Mouse (Mus musculus) embryonic facial prominence, embryonic 12.5 days (tissue): ENCODE data around the gene Lrrc25. TPM values are rescaled to one million over a fixed set of nuclear protein-coding genes. Genes with fewer than 3 reads are reported as not detected.

Experiments used
- ATAC-seq: fragments of 200-750 bp; cut with Nextera tagmentation; 2 replicates; pipeline ENCODE4 v1.8.0; 2017; ENCODE audit not compliant: insufficient number of reproducible peaks, insufficient read depth, low FRiP score, low TSS enrichment
- H3K27ac ChIP-seq: fragments of 300-500 bp; sonication (generic); 2 replicates; pipeline ENCODE4 v1.5.1; 2016; ENCODE audit warnings: mild to moderate bottlenecking
- H3K27me3 ChIP-seq: fragments of 300-500 bp; sonication (generic); 2 replicates; pipeline ENCODE4 v1.6.1; 2016; ENCODE audit warnings: mild to moderate bottlenecking, moderate library complexity
- H3K36me3 ChIP-seq: fragments of 300-500 bp; sonication (generic); 2 replicates; pipeline ENCODE4 v1.6.1; 2016; ENCODE audit warnings: mild to moderate bottlenecking
- H3K4me1 ChIP-seq: fragments of 300-500 bp; sonication (generic); 2 replicates; pipeline ENCODE4 v1.6.1; 2016
- H3K4me2 ChIP-seq: fragments of 300-500 bp; sonication (generic); replicated peaks from 2 replicates; pipeline ENCODE4 v1.6.1; 2016; ENCODE audit warnings: mild to moderate bottlenecking, moderate library complexity
- H3K4me3 ChIP-seq: fragments of 300-500 bp; sonication (generic); 2 replicates; pipeline ENCODE4 v1.5.1; 2016; ENCODE audit warnings: mild to moderate bottlenecking
- H3K9ac ChIP-seq: fragments of 300-500 bp; sonication (generic); 2 replicates; pipeline ENCODE4 v1.6.1; 2016; ENCODE audit warnings: mild to moderate bottlenecking, moderate library complexity
- H3K9me3 ChIP-seq: fragments of 300-500 bp; sonication (generic); 2 replicates; pipeline ENCODE4 v1.6.1; 2016; ENCODE audit warnings: mild to moderate bottlenecking, moderate library complexity
- WGBS: fragments of 180-500 bp; shearing (Covaris S2); methylation state at CpG from one replicate; pipeline ENCODE4 v1.1.7; 2016; 5-methylcytosine and 5-hydroxymethylcytosine counted together
- polyA plus RNA-seq: library from polyadenylated mRNA; unstranded; fragments of >200 nt; fragmentation: Nextera tagmentation; extraction: Ambion mirVana; gene quantifications from 2 replicates; pipeline ENCODE4 v1.2.1, GENCODE M21; 2016

Lrrc25 gene
- polyA plus RNA-seq, 1 experiment from 2014 or later: 1.2 TPM

DNA sequence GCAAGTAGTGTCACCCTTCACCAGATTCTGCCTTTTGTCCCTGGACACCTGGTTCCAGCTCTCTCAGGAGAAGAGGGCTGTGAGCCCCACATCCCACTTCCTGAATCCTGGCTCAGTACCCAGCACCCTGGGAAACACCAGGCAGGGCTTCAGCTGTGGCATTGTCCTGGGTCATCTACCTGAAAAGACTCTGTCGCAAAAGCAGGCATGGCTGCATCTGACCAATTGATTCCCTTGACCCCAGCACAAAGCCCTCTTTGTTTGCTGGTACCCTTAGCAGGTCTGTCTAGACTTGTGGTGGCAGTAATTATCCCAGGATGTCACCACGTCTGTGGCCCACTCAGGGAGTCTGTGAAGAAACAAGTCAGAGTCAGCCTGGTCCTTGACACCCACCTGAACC is 39.5 kb downstream of the Lrrc25 start:
- no peak overlapping the region for H3K9ac ChIP-seq
- no peaks in the 10 kb centered on the region for H3K27me3 ChIP-seq
- H3K4me3 ChIP-seq: no peak overlapping the region
- no peak for ATAC-seq
- H3K36me3 ChIP-seq: peaks cover 53% of the 10 kb centered on the region
- H3K4me1 ChIP-seq: peaks cover 18% of the 10 kb centered on the region
- H3K9me3 ChIP-seq: no peaks in the 10 kb centered on the region
- H3K27ac ChIP-seq: peak overlapping the region; percentile 30; the same call in 1 of the 2 replicates
- WGBS: 13% methylated on average over 2 of the region's 2 CpGs
- no peak overlapping the region for H3K4me2 ChIP-seq

GRCm38 (mm10) chr8:70656193-70656790 is 40.3 kb downstream of the Lrrc25 start:
- H3K36me3 ChIP-seq: peaks cover 46% of the 10 kb centered on the region

DNA sequence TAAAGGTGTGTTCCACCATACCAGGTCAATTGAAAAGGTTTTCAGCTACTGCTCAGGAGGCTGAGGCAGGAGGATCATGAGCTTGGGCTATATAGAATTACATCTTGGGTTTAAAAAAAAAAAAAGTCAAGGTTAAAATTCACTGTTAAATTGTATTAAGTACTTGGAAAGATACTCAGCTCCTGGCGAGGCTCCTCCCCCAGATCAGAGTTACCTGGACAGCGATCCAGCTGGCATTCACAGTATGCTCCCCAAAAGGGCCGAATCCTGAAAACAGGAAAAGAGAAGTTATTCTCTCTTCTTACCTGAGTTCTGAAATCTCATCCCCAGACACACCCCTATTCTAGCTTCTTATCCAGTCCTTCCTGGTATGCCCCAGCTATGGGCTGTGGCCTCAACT is 41.3 kb downstream of the Lrrc25 start:
- no peak for ATAC-seq
- Histone ChIP-seq H3K4me3 (no peak overlapping the region), H3K4me2 (no peak overlapping the region), H3K4me1 (peaks cover 19% of the 10 kb centered on the region), H3K9ac (no peak overlapping the region), H3K36me3 (peaks cover 37% of the 10 kb centered on the region), H3K9me3 (no peaks in the 10 kb centered on the region), H3K27me3 (no peaks in the 10 kb centered on the region), H3K27ac (0 out of 2 replicates have a peak overlapping the region, but pooled peaks have one; percentile 6)
- WGBS: 87% methylated on average over 3 of the region's 3 CpGs

More at GRCm38 (mm10) chr8:70656193-70656790, 40.3 kb downstream of the Lrrc25 start:
- WGBS: 65% methylated on average over 13 of the region's 13 CpGs
- H3K27ac ChIP-seq: peak overlapping the region; percentile 30; the same call in 1 of the 2 replicates
- no peak for ATAC-seq
- no peak overlapping the region; the same call in 1 of the 2 replicates for H3K4me2 ChIP-seq
- H3K4me1 ChIP-seq: peaks cover 19% of the 10 kb centered on the region
- H3K27me3 ChIP-seq: no peaks in the 10 kb centered on the region
- H3K9me3 ChIP-seq: no peaks in the 10 kb centered on the region
- no peak overlapping the region for H3K4me3 ChIP-seq
- peak overlapping the region; percentile 27; the same call in 1 of the 2 replicates for H3K9ac ChIP-seq

- H3K4me1 ChIP-seq: peaks cover 19% of the 10 kb centered on the region
- H3K4me3 ChIP-seq: no peak overlapping the region
- peak overlapping the region; percentile 84; the same call in 1 of the 2 replicates for H3K4me2 ChIP-seq
- 87% methylated on average over 2 of the region's 2 CpGs for WGBS
- no peak overlapping the region for H3K9ac ChIP-seq
- no peak for ATAC-seq
- H3K9me3 ChIP-seq: no peaks in the 10 kb centered on the region
- H3K27me3 ChIP-seq: no peaks in the 10 kb centered on the region
- H3K27ac ChIP-seq: no peak overlapping the region
- H3K36me3 ChIP-seq: peaks cover 32% of the 10 kb centered on the region
Observed at GRCm38 (mm10) chr8:70657739-70658138, 41.8 kb downstream of the Lrrc25 start.

DNA sequence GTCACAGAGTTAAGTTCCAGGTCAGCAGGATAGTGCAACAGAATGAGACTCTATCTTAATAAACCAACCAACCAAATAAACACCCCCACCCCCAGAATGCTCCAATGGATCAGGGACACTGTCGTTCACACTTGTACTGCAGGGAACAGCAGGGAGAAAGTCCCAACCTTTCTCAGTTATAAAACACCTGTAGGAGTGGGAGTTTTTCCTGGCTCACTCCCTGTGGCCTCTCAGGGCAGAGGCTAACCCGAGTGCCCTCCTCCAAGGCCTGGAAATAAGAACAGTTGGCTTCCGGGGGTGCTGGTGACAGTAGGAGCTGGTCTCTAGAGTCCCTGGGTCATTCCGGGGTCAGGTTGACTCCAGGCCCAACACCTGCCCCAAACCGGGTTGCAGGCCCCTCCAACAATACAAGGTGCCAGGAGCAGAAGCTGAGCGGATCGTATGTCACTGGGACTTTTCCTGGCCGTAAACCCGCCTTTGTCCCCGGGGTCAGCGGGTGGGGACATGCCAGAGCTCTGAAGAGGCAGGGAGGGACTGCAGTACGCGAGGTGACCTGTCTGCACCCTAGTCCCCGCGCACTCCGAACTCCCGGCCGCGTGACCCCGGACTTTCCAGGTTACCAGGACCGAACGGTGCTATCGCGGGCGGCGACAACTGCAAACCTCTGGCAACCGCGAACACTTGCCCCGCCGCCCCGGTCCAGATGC is 43.1 kb downstream of the Lrrc25 start:
- Histone ChIP-seq H3K4me1 (peaks cover 19% of the 10 kb centered on the region), H3K27me3 (no peaks in the 10 kb centered on the region), H3K36me3 (peaks cover 27% of the 10 kb centered on the region), H3K9me3 (no peaks in the 10 kb centered on the region), H3K4me2 (peak overlapping the region; percentile 84), H3K27ac (peak overlapping the region; percentile 63), H3K4me3 (peak overlapping the region; percentile 77), H3K9ac (peak overlapping the region; percentile 67)
- peak; percentile 19; the same call in 1 of the 2 replicates for ATAC-seq
- under 1% methylated on average over 31 of the region's 31 CpGs for WGBS

DNA sequence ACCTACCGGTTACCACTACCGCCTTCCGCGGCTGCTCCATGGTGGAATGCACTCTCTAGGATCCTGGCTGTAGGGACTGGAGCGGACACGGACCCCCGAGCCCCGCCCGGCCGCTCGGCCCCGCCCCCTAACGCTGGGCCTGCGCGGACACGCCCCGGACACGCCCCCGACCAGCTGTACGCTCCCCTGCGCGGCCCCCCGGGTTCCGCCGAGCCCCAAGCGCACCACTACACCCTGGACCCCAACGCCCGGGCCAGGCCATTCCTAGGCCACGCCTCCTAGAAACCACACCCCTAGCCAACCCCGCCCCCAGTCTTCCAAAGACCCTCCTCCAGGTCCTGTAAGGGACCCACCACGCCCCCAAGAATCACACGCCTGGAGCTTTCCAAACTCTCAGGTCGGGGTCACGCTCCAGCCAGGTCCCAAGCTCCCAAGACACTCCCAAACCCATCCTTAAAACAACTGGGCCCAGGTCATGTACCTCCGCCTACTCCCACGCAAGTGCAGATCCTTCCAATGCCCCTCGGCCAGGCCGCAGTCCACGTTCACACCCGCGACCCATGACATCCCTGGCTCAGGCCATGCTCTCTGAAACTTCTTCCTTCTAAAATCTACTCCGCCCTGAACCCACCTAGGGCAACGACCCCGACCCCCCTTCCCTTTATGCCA is 43.8 kb downstream of the Lrrc25 start:
- peak overlapping the region; percentile 84 for H3K4me2 ChIP-seq
- peak; percentile 95 for ATAC-seq
- no peaks in the 10 kb centered on the region for H3K27me3 ChIP-seq
- peaks cover 19% of the 10 kb centered on the region for H3K4me1 ChIP-seq
- under 1% methylated on average over 43 of the region's 44 CpGs for WGBS
- peaks cover 23% of the 10 kb centered on the region for H3K36me3 ChIP-seq
- H3K9ac ChIP-seq: peak overlapping the region; percentile 67
- H3K4me3 ChIP-seq: peak overlapping the region; percentile 77
- H3K27ac ChIP-seq: peak overlapping the region; percentile 72
- H3K9me3 ChIP-seq: no peaks in the 10 kb centered on the region

GRCm38 (mm10) chr8:70660273-70660725 is 44.3 kb downstream of the Lrrc25 start, which contains the start of gene Pgpep1:
Gene Pgpep1 (minus strand): TSS chr8:70660388.
- peak; percentile 31 for ATAC-seq
- H3K27ac ChIP-seq: peak within 1 kb of the TSS; percentile 72
- peak within 1 kb of the TSS; percentile 67 for H3K9ac ChIP-seq

GRCm38 (mm10) chr8:70663691-70664090 is 47.7 kb downstream of the Lrrc25 start:
- no peaks in the 10 kb centered on the region for H3K9me3 ChIP-seq
- H3K4me1 ChIP-seq: peaks cover 9% of the 10 kb centered on the region
- H3K4me2 ChIP-seq: no peak overlapping the region
- 66% methylated on average over 4 of the region's 4 CpGs for WGBS
- ATAC-seq: no peak
- H3K27me3 ChIP-seq: no peaks in the 10 kb centered on the region
- no peak overlapping the region for H3K9ac ChIP-seq
- no peak overlapping the region for H3K4me3 ChIP-seq
- no peak overlapping the region for H3K27ac ChIP-seq
- no peaks in the 10 kb centered on the region for H3K36me3 ChIP-seq

More at GRCm38 (mm10) chr8:70660273-70660725, 44.3 kb downstream of the Lrrc25 start, which contains the start of gene Pgpep1:
- Histone ChIP-seq H3K36me3 (peaks cover 17% of the 10 kb centered on the region), H3K9me3 (no peaks in the 10 kb centered on the region), H3K4me1 (peaks cover 19% of the 10 kb centered on the region), H3K4me2 (peak within 1 kb of the TSS; percentile 84), H3K27me3 (no peaks in the 10 kb centered on the region), H3K4me3 (peak within 1 kb of the TSS; percentile 77)
- WGBS: 5% methylated on average over 14 of the region's 14 CpGs

DNA sequence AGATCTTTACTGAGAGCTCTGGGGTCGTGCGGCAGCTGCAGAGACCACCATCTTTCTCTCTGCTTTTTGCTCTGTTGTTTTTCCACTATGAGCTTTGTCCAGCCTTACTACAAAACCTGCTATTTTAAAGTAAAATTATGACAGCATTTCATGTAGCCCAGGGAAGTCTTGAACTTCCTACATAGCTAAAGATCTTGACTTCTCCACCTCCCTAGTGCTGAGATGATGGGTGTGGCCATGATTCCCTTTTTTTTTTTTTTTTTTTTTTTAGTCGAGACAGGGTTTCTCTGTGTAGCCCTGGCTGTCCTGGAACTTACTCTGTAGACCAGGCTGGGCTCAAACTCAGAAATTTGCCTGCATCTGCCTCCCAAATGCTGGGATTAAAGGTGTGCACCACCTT is 48.7 kb downstream of the Lrrc25 start:
- no peak overlapping the region for H3K9ac ChIP-seq
- no peaks in the 10 kb centered on the region for H3K9me3 ChIP-seq
- H3K27ac ChIP-seq: no peak overlapping the region
- no peak overlapping the region for H3K4me3 ChIP-seq
- no peaks in the 10 kb centered on the region for H3K36me3 ChIP-seq
- no peak overlapping the region for H3K4me2 ChIP-seq
- peaks cover 6% of the 10 kb centered on the region; the same call in 1 of the 2 replicates for H3K4me1 ChIP-seq
- H3K27me3 ChIP-seq: no peaks in the 10 kb centered on the region
- WGBS: 87% methylated on average over 3 of the region's 3 CpGs
- ATAC-seq: no peak

- H3K36me3 ChIP-seq: no peaks in the 10 kb centered on the region
- no peak overlapping the region for H3K27ac ChIP-seq
- no peak overlapping the region for H3K4me3 ChIP-seq
- H3K9me3 ChIP-seq: no peaks in the 10 kb centered on the region
- no peak for ATAC-seq
- H3K27me3 ChIP-seq: no peaks in the 10 kb centered on the region
- H3K4me1 ChIP-seq: peaks cover under 1% of the 10 kb centered on the region; the same call in 1 of the 2 replicates
- 46% methylated on average over 2 of the region's 2 CpGs for whole genome bisulfite sequencing
- H3K9ac ChIP-seq: no peak overlapping the region
- no peak overlapping the region for H3K4me2 ChIP-seq
Observed at GRCm38 (mm10) chr8:70665599-70665998, 49.6 kb downstream of the Lrrc25 start.

- Histone ChIP-seq H3K27me3 (no peaks in the 10 kb centered on the region), H3K36me3 (no peaks in the 10 kb centered on the region), H3K9ac (no peak overlapping the region), H3K27ac (no peak overlapping the region), H3K9me3 (no peaks in the 10 kb centered on the region), H3K4me1 (no peaks in the 10 kb centered on the region), H3K4me2 (no peak overlapping the region), H3K4me3 (no peak overlapping the region)
- ATAC-seq: no peak
- WGBS: 74% methylated on average over 5 of the region's 5 CpGs
Observed at GRCm38 (mm10) chr8:70667071-70667470, 51.1 kb downstream of the Lrrc25 start.
